Mouse (Mus musculus) heart, adult 9 months (tissue): ENCODE data around the gene Akap13.

Experiments
- DNase-seq, 2 experiments: peaks; one replicate each; pipeline ENCODE4 v3.0.0; 2022; ENCODE audit warnings: low spot score in 2 of 2

Akap13 gene

GRCm38 (mm10) chr7:75516716-75517619, 61.6 kb downstream of the Akap13 start:
- no peak for DNase-seq

GRCm38 (mm10) chr7:75520531-75520930, 65.2 kb downstream of the Akap13 start:
- DNase-seq = no peak

- DNase-seq = no peak
Observed at GRCm38 (mm10) chr7:75521199-75521598, 65.9 kb downstream of the Akap13 start.

GRCm38 (mm10) chr7:75522226-75522625, 66.9 kb downstream of the Akap13 start:
- no peak for DNase-seq

GRCm38 (mm10) chr7:75524789-75525569, 69.6 kb downstream of the Akap13 start:
- peak; percentile 66 to 73 for DNase-seq

GRCm38 (mm10) chr7:75525716-75526401, 70.5 kb downstream of the Akap13 start:
- DNase-seq = no peak

- DNase-seq = no peak
Observed at GRCm38 (mm10) chr7:75528751-75529150, 73.4 kb downstream of the Akap13 start.

- DNase-seq = no peak
Observed at GRCm38 (mm10) chr7:75529857-75530437, 74.6 kb downstream of the Akap13 start.

GRCm38 (mm10) chr7:75530642-75531041, 75.3 kb downstream of the Akap13 start:
- DNase-seq = no peak

- no peak for DNase-seq
Observed at GRCm38 (mm10) chr7:75533079-75533478, 77.7 kb downstream of the Akap13 start.

GRCm38 (mm10) chr7:75536298-75536697, 81.0 kb downstream of the Akap13 start:
- no peak for DNase-seq

GRCm38 (mm10) chr7:75537567-75537966, 82.2 kb downstream of the Akap13 start:
- no peak for DNase-seq

- no peak for DNase-seq
Observed at GRCm38 (mm10) chr7:75538513-75538912, 83.2 kb downstream of the Akap13 start.

- DNase-seq = no peak
Observed at GRCm38 (mm10) chr7:75539168-75539567, 83.8 kb downstream of the Akap13 start.

GRCm38 (mm10) chr7:75549856-75550255, 94.5 kb downstream of the Akap13 start:
- peak in 1 of 2 experiments; percentile 40 for DNase-seq

- DNase-seq = no peak
Observed at GRCm38 (mm10) chr7:75550791-75551336, 95.5 kb downstream of the Akap13 start.

- DNase-seq = no peak
Observed at GRCm38 (mm10) chr7:75553002-75553666, 97.8 kb downstream of the Akap13 start.

GRCm38 (mm10) chr7:75553667-75554045, 98.3 kb downstream of the Akap13 start:
- DNase-seq = no peak

GRCm38 (mm10) chr7:75554065-75554464, 98.7 kb downstream of the Akap13 start:
- no peak for DNase-seq

GRCm38 (mm10) chr7:75555940-75556339, 100.6 kb downstream of the Akap13 start:
- DNase-seq = no peak

GRCm38 (mm10) chr7:75558225-75558624, 102.9 kb downstream of the Akap13 start:
- no peak for DNase-seq
